Mouse (Mus musculus) cerebellum, adult 2 months (tissue): ENCODE results near the gene Rho. TPM values are rescaled to one million over a fixed set of nuclear protein-coding genes. Genes with fewer than 3 reads are reported as not detected.

Source experiments
- DNase-seq, 2 experiments: peaks; one replicate each; pipeline ENCODE4 v3.0.0; 2021
- H3K27ac ChIP-seq: fragments of 200-500 bp; 2 replicates; pipeline ENCODE4 v1.5.1; 2012; ENCODE audit warnings: low read length, control low read depth, inconsistent platforms; ENCODE audit not compliant: insufficient read depth
- H3K27me3 ChIP-seq: fragments of 200-500 bp; 2 replicates; pipeline ENCODE4 v1.6.1; 2012; ENCODE audit warnings: inconsistent platforms, mild to moderate bottlenecking, low read length, moderate library complexity; ENCODE audit not compliant: control insufficient read depth, insufficient read depth
- H3K4me1 ChIP-seq: fragments of 200-500 bp; 2 replicates; pipeline ENCODE4 v1.6.1; 2011; ENCODE audit warnings: low read length; ENCODE audit not compliant: control insufficient read depth, insufficient read depth
- H3K4me3 ChIP-seq: fragments of 200-500 bp; replicated peaks from 2 replicates; pipeline ENCODE3; 2011; ENCODE audit warnings: mild to moderate bottlenecking, low read depth, low read length, control low read depth; ENCODE audit not compliant: insufficient read depth
- CTCF ChIP-seq: fragments of 200-500 bp; IDR thresholded peaks from 2 replicates; pipeline ENCODE4 v1.5.1; 2011; ENCODE audit warnings: low read depth, mild to moderate bottlenecking, control low read depth, low read length, moderate library complexity, borderline replicate concordance; ENCODE audit not compliant: insufficient read depth
- POLR2A ChIP-seq: fragments of 200-500 bp; IDR thresholded peaks from 2 replicates; pipeline ENCODE4 v1.6.1; 2011; ENCODE audit warnings: low read length, control low read depth, borderline replicate concordance; ENCODE audit not compliant: insufficient read depth
- WGBS: fragments of 180-500 bp; shearing (Covaris S2); methylation state at CpG from one replicate; pipeline ENCODE4 v1.1.7; 2018; 5-methylcytosine and 5-hydroxymethylcytosine counted together
- polyA plus RNA-seq: library from polyadenylated mRNA; depleted of rRNA; stranded (reverse); fragments of >200 nt; gene quantifications from 2 replicates; pipeline ENCODE4 v1.2.3, GENCODE M21; 2012

The Rho gene
- polyA plus RNA-seq, 1 experiment: 0.79 TPM

DNA sequence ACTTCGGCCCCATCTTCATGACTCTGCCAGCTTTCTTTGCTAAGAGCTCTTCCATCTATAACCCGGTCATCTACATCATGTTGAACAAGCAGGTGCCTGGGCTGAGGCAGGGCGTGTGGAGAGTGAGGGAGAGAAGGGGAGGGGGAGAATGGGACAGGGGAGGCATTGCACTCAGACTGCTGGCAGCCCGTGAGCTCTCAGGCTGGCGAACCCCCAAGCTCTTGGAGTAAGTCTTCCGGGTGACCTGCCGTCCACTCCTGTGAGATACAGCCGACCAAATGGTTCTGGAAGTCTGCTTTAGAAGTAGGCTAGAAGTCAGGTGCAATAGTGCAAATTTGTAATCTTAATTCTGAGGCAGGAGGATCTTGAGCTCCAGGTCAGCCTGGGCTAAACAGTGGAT is 4.0 kb downstream of the Rho start:
- TF ChIP-seq CTCF (no peak), POLR2A (no peak)
- H3K27me3 ChIP-seq: no peaks in the 10 kb centered on the region
- H3K4me3 ChIP-seq: no peak overlapping the region
- peaks cover 9% of the 10 kb centered on the region; the same call in 1 of the 2 replicates for H3K4me1 ChIP-seq
- WGBS: 33% methylated on average over 8 of the region's 8 CpGs
- no peak for DNase-seq
- no peak overlapping the region for H3K27ac ChIP-seq

DNA sequence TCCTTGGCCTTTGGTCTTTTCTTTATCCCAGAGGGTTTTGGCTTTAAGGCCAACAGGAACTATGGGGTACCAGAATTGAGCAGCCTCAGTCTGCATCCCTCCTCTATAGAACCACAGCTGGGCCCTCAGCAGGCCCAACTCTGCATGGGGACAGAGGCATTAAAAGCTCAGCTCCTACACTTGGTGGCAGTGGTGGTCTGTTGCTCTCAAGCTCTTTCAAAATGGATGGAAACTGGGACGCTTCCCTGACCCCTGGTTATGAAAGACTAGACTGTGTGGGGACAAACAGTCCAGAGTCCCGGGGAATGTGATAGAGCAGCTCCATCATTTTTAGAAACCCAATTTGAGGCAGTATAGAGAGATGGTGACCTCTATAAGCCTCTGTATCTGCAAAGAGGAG is 6.5 kb downstream of the Rho start:
- peaks cover 9% of the 10 kb centered on the region; the same call in 1 of the 2 replicates for H3K4me1 ChIP-seq
- H3K27ac ChIP-seq: no peak overlapping the region
- WGBS: 94% methylated on average over 2 of the region's 2 CpGs
- H3K27me3 ChIP-seq: no peaks in the 10 kb centered on the region
- H3K4me3 ChIP-seq: no peak overlapping the region
- TF ChIP-seq POLR2A (no peak), CTCF (no peak)
- no peak for DNase-seq

DNA sequence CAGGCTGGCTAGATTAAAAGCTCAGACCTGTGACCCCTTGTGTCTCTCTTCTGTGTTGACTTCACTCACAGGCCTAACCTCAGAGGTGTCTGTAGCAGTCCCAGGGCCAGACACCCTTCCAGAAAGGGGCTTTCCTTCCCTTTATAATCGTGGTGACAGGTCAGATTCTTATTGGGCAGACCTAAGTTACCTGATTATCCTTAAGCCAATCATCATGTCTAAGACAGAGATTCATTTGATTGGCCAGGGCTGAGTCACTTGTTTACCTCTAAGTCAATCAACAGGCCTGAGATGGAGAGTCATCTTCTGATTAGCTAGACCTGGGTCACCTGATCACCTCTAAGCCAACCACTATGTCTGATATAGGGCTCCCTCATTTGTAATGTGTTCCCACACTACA is 7.2 kb downstream of the Rho start:
- no peak overlapping the region for H3K4me3 ChIP-seq
- no peak overlapping the region for H3K27ac ChIP-seq
- no peaks in the 10 kb centered on the region for H3K27me3 ChIP-seq
- peaks cover 9% of the 10 kb centered on the region; the same call in 1 of the 2 replicates for H3K4me1 ChIP-seq
- 83% methylated on average over 1 of the region's 1 CpGs for WGBS
- TF ChIP-seq CTCF (no peak), POLR2A (no peak)
- DNase-seq: no peak

DNA sequence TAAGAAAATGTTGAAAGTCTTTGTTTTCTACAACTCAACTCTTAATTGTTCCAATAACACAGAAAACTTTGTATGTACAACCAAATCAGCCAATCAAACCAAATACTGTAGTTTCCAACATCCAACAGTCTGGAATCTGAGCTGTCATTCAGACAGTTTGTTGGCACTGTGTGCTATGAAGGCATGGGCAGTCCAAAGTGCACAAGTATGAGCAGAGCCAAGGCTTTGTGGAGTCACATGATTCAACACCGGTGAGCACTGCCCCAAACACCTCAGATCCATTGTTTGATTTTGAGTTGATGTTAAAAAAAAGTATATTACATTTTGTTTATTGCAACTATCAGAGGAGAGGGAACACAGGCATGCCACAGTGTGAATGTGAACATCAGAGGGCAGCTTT is 9.1 kb downstream of the Rho start:
- no peak for TF ChIP-seq CTCF
- TF ChIP-seq POLR2A: no peak
- no peak for DNase-seq
- peaks cover 2% of the 10 kb centered on the region; the same call in 1 of the 2 replicates for H3K4me1 ChIP-seq
- H3K27me3 ChIP-seq: no peaks in the 10 kb centered on the region
- H3K4me3 ChIP-seq: no peak overlapping the region
- 27% methylated on average over 1 of the region's 1 CpGs for WGBS
- no peak overlapping the region for H3K27ac ChIP-seq

DNA sequence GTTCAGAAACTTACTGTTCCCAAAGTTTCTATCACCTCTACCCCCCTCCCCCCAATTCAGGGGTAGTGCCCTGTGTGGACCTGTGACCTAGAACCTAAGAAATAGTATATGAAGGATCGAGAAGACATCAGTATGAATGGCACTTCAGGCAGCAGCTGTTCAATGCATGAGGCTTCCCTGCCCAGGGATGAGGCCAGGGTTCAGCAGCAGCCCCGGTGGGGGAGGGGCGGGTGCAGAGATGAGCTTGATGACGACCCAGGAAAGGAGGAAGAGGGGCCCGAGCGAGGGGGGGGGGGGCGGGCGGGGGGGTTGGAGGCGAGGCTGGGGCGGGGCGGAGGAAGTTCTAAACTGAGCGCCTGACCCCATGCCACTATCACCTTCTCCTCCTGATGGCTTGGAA is 9.6 kb downstream of the Rho start:
- whole genome bisulfite sequencing: 20% methylated on average over 8 of the region's 12 CpGs
- H3K27me3 ChIP-seq: no peaks in the 10 kb centered on the region
- TF ChIP-seq CTCF (no peak), POLR2A (no peak)
- no peak overlapping the region for H3K27ac ChIP-seq
- no peak overlapping the region for H3K4me3 ChIP-seq
- DNase-seq: no peak
- no peaks in the 10 kb centered on the region for H3K4me1 ChIP-seq

DNA sequence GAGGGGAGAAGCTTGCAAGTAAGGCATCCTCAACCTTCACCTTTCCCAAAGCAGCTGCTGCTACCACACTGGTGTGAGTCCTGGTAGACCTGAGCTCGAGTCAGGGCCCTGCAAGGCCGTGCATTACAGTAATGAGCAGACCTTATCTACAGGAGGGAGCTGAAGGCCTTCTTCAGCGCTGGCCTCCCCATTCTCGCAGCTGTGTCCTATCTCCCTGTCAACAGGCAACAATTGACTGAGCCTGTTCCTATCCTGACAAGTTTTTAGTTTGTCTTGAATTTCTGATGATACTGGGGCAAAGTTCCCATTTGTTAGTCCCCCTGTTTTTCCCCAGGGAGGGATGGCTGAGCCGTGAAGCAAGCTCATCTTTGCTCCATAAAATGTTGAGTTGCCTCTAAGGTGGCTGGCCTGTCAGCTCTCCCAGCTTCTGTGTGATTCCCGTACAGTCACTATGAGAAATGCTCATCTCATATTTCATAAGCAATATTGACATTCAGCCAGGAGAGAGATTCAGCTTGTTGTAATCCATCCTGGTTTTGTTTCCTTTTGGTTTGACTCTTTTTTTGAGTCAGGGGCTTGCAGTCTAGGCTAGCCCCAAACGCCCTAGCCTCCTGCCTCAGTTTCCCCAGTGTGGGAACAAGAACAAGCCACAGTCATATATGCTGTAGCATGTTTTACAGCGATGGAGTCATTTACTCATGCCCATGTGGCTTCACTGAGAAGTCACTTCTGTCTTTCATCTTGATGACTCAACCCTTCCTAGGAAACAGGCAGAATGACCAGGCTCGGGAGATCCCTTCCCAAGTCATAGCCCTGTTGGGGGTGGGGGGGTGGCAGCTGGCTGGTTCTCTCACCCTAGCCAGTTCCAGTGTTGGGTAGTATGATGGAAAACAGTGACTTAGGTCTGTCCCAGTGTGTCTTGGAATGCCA is 12.2 kb downstream of the Rho start:
- H3K27ac ChIP-seq: no peak overlapping the region
- TF ChIP-seq POLR2A (no peak), CTCF (no peak)
- H3K4me1 ChIP-seq: no peaks in the 10 kb centered on the region
- no peak for DNase-seq
- no peak overlapping the region for H3K4me3 ChIP-seq
- WGBS: 91% methylated on average over 9 of the region's 9 CpGs
- H3K27me3 ChIP-seq: no peaks in the 10 kb centered on the region

DNA sequence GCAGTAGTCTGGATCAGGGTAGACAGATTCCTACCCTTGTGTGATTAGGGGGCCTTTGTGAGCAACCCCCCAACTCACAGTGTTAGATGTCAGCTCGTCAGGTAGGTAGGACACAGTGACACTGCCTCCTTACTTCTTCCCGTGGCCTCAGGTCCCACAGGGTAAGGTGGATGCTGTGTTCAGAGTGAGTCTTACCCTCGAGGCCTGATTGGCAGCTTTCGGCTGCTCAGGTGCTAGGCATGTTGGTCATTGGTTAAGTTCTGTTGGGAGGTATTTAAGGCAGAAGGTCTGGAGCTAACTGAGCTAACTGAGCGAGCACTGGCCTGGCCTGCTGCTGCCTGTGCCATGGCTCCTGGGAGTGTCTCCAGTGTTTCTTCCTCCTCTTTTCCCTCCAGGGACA is 13.1 kb downstream of the Rho start, which contains the start of gene H1foo:
Gene H1foo, plus strand, starts transcription at position 301 of the 400 bp plus-strand sequence.
- no peak for DNase-seq
- Histone ChIP-seq H3K27ac (no peak within 1 kb of the TSS), H3K4me3 (no peak within 1 kb of the TSS), H3K4me1 (no peaks in the 10 kb centered on the region), H3K27me3 (no peaks in the 10 kb centered on the region)
- 94% methylated on average over 5 of the region's 5 CpGs for WGBS
- TF ChIP-seq POLR2A: no peak
- no peak for TF ChIP-seq CTCF

DNA sequence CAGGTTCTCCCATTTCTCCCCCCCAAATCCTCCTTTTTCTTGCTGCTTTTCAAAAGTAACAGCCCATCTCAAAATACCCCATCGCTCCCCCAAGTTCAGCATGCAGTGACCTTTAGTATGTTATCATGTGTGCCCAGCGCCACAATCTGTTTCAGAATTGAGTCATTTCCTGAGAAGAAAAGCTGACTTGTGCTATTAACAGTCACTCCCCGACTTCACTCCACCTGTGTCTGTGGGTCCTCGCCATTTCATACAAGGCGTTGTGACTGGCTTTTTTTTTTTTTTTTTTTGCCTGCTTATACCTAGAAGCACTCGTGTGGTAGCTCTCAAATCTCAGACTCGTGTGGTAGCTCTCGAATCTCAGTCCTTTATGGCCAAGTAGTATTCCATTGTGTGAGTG is 14.1 kb downstream of the Rho start:
- DNase-seq: no peak
- no peak overlapping the region for H3K4me3 ChIP-seq
- no peaks in the 10 kb centered on the region for H3K4me1 ChIP-seq
- TF ChIP-seq POLR2A: no peak
- no peak for TF ChIP-seq CTCF
- H3K27ac ChIP-seq: no peak overlapping the region
- no peaks in the 10 kb centered on the region for H3K27me3 ChIP-seq
- WGBS: 91% methylated on average over 8 of the region's 8 CpGs
